In genomic region chr19:15487576-15487975, GRCm38 (mm10) we compare ENCODE assay signal across 24 mouse cellular contexts.
DNase-seq lines count a peak whose midpoint lies in the region; TF ChIP-seq lines count a peak whose summit lies in the region.
"Had no signal": no experiment of that assay in that cellular context is flagged by ENCODE, and none has a peak within 500 bp of the region (broad histone marks: within the 10 kb centered on the region; RNA-seq: fewer than 3 reads in every experiment).

No protein-coding gene starts in this region.

- no peak for TF ChIP-seq CTCF in cerebellum, adult 2 months (IDR thresholded peaks at IDR 0.05; ENCODE audit: borderline replicate concordance, insufficient read depth, low read depth, low read length)
- TF ChIP-seq CTCF in left cerebral cortex, adult 2 months (IDR thresholded peaks at IDR 0.05): no peak

- no peaks in the 10 kb centered on the region for H3K27me3 ChIP-seq in cerebellum, adult 2 months (ENCODE audit: control insufficient read depth, insufficient read depth, low read length)
- H3K27me3 ChIP-seq: CH12.LX; embryonic facial prominence, embryonic 12.5 days; embryonic facial prominence, embryonic 15.5 days; forebrain, embryonic 15.5 days; heart, embryonic 12.5 days; heart, embryonic 15.5 days had no signal

- no peak overlapping the region for H3K4me3 ChIP-seq in cerebellum, adult 2 months (replicated peaks; ENCODE audit: insufficient read depth, low read depth, low read length)
- H3K4me3 ChIP-seq in left cerebral cortex, adult 2 months: no peak overlapping the region
- H3K4me3 ChIP-seq: embryonic facial prominence, embryonic 12.5 days; embryonic facial prominence, embryonic 15.5 days; forebrain, embryonic 12.5 days; forebrain, embryonic 15.5 days; heart, embryonic 12.5 days; heart, embryonic 15.5 days; hindbrain, embryonic 10.5 days had no signal

- peak; percentile 67 to 77 for DNase-seq in cerebellum, postnatal 14 days
- no peak for DNase-seq in cerebellum, adult 2 months
- peak; percentile 4 to 36 for DNase-seq in left cerebral cortex, postnatal 25 days (ENCODE audit: low spot score in 2 of 2)
- no peak for DNase-seq in left cerebral cortex, adult 2 months (ENCODE audit: extremely low spot score in 1 of 2, low spot score in 2 of 2)
- DNase-seq in right cerebral cortex, postnatal 25 days: peak; percentile 23
- no peak for DNase-seq in right cerebral cortex, adult 2 months (ENCODE audit: low spot score in 2 of 2)
- peak; percentile 35 for DNase-seq in brain, adult 2 months (ENCODE audit: low read depth, low spot score)
- DNase-seq in adrenal gland, postnatal 10 days: no peak
- DNase-seq: adrenal gland, postnatal 14 days; B cell, adult 2 months; cerebellum, adult 18-20 months; gastrocnemius, postnatal 25 days; heart, adult 18-20 months; heart, postnatal 36 days had no signal

- WGBS in cerebellum, adult 2 months: 52% methylated on average over 5 of the region's 5 CpGs

- H3K4me1 ChIP-seq in cerebellum, adult 2 months (ENCODE audit: control insufficient read depth, insufficient read depth, low read length): no peaks in the 10 kb centered on the region
- H3K4me1 ChIP-seq: embryonic facial prominence, embryonic 12.5 days; embryonic facial prominence, embryonic 15.5 days; forebrain, embryonic 12.5 days; forebrain, embryonic 15.5 days; heart, embryonic 12.5 days; heart, embryonic 15.5 days; hindbrain, embryonic 10.5 days had no signal

- TF ChIP-seq POLR2A in cerebellum, adult 2 months (IDR thresholded peaks at IDR 0.05; ENCODE audit: borderline replicate concordance, insufficient read depth, low read length): no peak

- no peak overlapping the region for H3K27ac ChIP-seq in cerebellum, adult 2 months (ENCODE audit: insufficient read depth, low read length)
- H3K27ac ChIP-seq in left cerebral cortex, adult 2 months: no peak overlapping the region
- H3K27ac ChIP-seq: embryonic facial prominence, embryonic 12.5 days; embryonic facial prominence, embryonic 15.5 days; forebrain, embryonic 12.5 days; forebrain, embryonic 15.5 days; heart, embryonic 15.5 days; hindbrain, embryonic 10.5 days; hindbrain, embryonic 14.5 days; hindbrain, postnatal 0 days had no signal

- intact Hi-C loops in left cerebral cortex, postnatal 25 days (cut with DNase I): no loop called here
- intact Hi-C loops in left cerebral cortex, adult 2 months (cut with DNase I): no loop called here

Comparison
In these comparisons a context has a peak if more than half of its experiments do, and no peak if none do; other contexts are left out.
1. DNase-seq: peak in cerebellum, postnatal 14 days (2 of 2), left cerebral cortex, postnatal 25 days (2 of 2), right cerebral cortex, postnatal 25 days (single experiment) and brain, adult 2 months (single experiment); none in cerebellum, adult 2 months (0 of 2), left cerebral cortex, adult 2 months (0 of 2), right cerebral cortex, adult 2 months (0 of 2) and adrenal gland, postnatal 10 days (single experiment).